Mouse (Mus musculus) myocyte (in vitro differentiated cells): ENCODE measurements at regions not wholly inside any gene's neighbourhood (a gene's known extent, or its start where the extent isn't known, plus 50 kb on each side); places are given as distances from the start of the nearest gene placed in this dataset.
A peak's percentile ranks its signal among the peaks of the same experiment; 100 is the strongest.

Experiments used
- H3K27me3 ChIP-seq: one replicate; pipeline ENCODE4 v1.6.1; 2011; ENCODE audit not compliant: control insufficient read depth, insufficient read depth, insufficient read length
- H3K36me3 ChIP-seq: one replicate; pipeline ENCODE4 v1.6.1; 2011; ENCODE audit not compliant: control insufficient read depth, insufficient read depth
- H3K4me2 ChIP-seq: one replicate; pipeline ENCODE4 v1.6.1; 2011; ENCODE audit warnings: low read depth, control low read depth
- H3K4me3 ChIP-seq: one replicate; pipeline ENCODE4 v1.5.1; 2011; ENCODE audit warnings: mild to moderate bottlenecking, control low read depth, moderate library complexity
- H3K79me2 ChIP-seq: one replicate; pipeline ENCODE4 v1.6.1; 2011; ENCODE audit not compliant: control insufficient read depth, insufficient read depth
- H3ac ChIP-seq: one replicate; pipeline ENCODE4 v1.6.1; 2011; ENCODE audit not compliant: control insufficient read depth, insufficient read length
- CEBPB ChIP-seq: IDR thresholded peaks from 2 replicates; pipeline ENCODE4 v1.6.1; 2011; ENCODE audit warnings: mild to moderate bottlenecking, moderate library complexity; ENCODE audit not compliant: poor library complexity, insufficient read depth, severe bottlenecking
- E2F4 ChIP-seq: IDR thresholded peaks from one replicate; pipeline ENCODE4 v1.6.1; 2011; ENCODE audit warnings: mild to moderate bottlenecking, control low read depth, moderate library complexity; ENCODE audit not compliant: insufficient read depth
- MAX ChIP-seq: IDR thresholded peaks from one replicate; pipeline ENCODE4 v1.6.1; 2011; ENCODE audit warnings: low read depth, mild to moderate bottlenecking, control low read depth
- MYOD1 ChIP-seq, 3 experiments: IDR thresholded peaks; one replicate each; pipeline ENCODE4 v1.6.1; 2011; ENCODE audit warnings: control low read depth in 2 of 3, low read depth in 2 of 3, mild to moderate bottlenecking in 2 of 3, moderate library complexity in 1 of 3; ENCODE audit not compliant: insufficient read length in 2 of 3, control insufficient read depth in 1 of 3
- MYOG ChIP-seq, 3 experiments: IDR thresholded peaks; one replicate each; pipeline ENCODE4 v1.6.1; 2011; ENCODE audit warnings: control low read depth in 2 of 3, low read depth in 2 of 3, mild to moderate bottlenecking in 2 of 3; ENCODE audit not compliant: insufficient read length in 2 of 3, control insufficient read depth in 1 of 3, insufficient read depth in 1 of 3
- POLR2A ChIP-seq: IDR thresholded peaks from one replicate; pipeline ENCODE4 v1.6.1; 2011; ENCODE audit warnings: low read depth, mild to moderate bottlenecking, control low read depth, moderate library complexity; ENCODE audit not compliant: insufficient read length
- POLR2AphosphoS2 ChIP-seq: IDR thresholded peaks from one replicate; pipeline ENCODE4 v1.6.1; 2011; ENCODE audit warnings: low read depth, control low read depth; ENCODE audit not compliant: insufficient read length
- REST ChIP-seq: IDR thresholded peaks from one replicate; pipeline ENCODE4 v1.6.1; 2011; ENCODE audit warnings: mild to moderate bottlenecking, control low read depth, moderate library complexity; ENCODE audit not compliant: insufficient read depth, insufficient read length
- SRF ChIP-seq: IDR thresholded peaks from one replicate; pipeline ENCODE4 v1.6.1; 2011; ENCODE audit warnings: low read depth; ENCODE audit not compliant: control insufficient read depth, insufficient read length
- TCF12 ChIP-seq: IDR thresholded peaks from one replicate; pipeline ENCODE4 v1.6.1; 2011; ENCODE audit warnings: mild to moderate bottlenecking, control low read depth; ENCODE audit not compliant: poor library complexity, insufficient read depth, severe bottlenecking
- TCF3 ChIP-seq: IDR thresholded peaks from one replicate; pipeline ENCODE4 v1.6.1; 2011; ENCODE audit warnings: low read depth, control low read depth; ENCODE audit not compliant: insufficient read length
- USF1 ChIP-seq: IDR thresholded peaks from one replicate; pipeline ENCODE4 v1.6.1; 2011; ENCODE audit warnings: low read depth, mild to moderate bottlenecking, control low read depth, moderate library complexity

DNA sequence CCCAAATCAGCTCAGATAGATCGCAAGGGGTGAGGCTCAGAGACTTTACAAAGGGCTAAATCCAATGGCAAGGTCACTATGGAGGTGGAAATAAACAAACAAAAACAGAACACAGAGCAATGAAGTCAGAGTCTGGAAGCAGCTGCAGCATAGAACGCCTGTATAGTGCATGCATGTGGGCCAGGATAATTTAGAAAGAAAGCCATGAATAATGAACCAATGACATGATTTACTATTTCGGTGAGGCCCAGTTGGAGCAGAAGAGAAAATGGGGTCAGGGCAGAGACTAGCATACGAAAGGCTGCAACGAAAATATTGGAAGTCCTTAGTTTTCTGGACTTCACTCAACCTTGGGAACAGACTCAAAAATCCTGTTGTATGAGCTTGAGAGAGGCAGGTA lies 79.7 kb downstream of the Uqcrfs1 start:
- Histone ChIP-seq H3K27me3 (peaks cover 5% of the 10 kb centered on the region), H3ac (no peak overlapping the region), H3K4me2 (no peak overlapping the region), H3K36me3 (no peaks in the 10 kb centered on the region), H3K4me3 (no peak overlapping the region), H3K79me2 (no peaks in the 10 kb centered on the region)
- no peak for TF ChIP-seq E2F4
- no peak for TF ChIP-seq POLR2AphosphoS2
- TF ChIP-seq USF1, result no peak
- no peak for TF ChIP-seq MYOD1 (IDR thresholded peaks at IDR 0.05; ENCODE audit: control insufficient read depth in 1 of 3, insufficient read length in 2 of 3, low read depth in 2 of 3)
- TF ChIP-seq MAX, result no peak
- TF ChIP-seq POLR2A, result no peak

DNA sequence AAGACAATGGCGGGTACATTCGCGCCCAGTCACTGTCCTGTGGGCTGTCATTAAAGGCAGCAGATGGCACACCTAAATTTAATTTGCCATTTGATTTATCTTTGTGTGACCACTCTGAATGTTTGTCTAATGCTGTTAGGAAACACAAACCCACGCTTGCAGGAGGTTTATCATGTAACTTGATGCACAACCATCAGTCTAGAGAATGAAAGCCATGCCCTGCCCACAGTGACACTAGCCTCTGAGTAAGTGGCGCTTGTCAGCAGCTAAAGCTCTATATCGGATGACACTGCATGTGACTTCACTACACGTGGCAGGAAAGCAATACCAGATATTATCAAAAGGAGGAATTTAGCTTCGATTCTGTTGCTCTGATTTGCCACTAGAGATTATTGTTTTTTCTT lies 89.9 kb downstream of the Uqcrfs1 start:
- TF ChIP-seq MYOG (IDR thresholded peaks at IDR 0.05; ENCODE audit: control insufficient read depth in 1 of 3, insufficient read depth in 1 of 3, insufficient read length in 2 of 3, low read depth in 2 of 3) (no peak), TCF3 (no peak), USF1 (peak; percentile 20)
- H3K27me3 ChIP-seq, result no peaks in the 10 kb centered on the region

DNA sequence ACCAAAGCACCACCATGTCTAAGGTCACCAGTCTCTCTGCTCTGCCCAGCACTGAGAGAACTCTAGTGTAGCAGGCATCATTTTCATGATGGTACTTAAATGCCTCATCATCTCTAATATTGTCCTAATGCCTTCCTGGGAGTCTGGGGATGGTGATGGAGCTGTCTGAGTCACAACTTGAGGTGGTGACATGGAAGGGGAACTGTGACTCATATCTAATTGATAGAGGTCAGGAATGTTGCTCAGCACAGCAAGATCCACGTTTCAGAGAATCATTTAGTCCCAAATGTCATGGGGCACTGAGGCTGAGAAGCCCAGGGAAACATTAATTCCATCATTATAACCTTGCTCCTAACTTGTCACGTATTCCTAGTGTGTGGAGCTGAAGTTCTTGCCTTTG lies 93.0 kb downstream of the Uqcrfs1 start:
- TF ChIP-seq CEBPB (no peak), POLR2A (no peak), TCF3 (no peak), MYOG (IDR thresholded peaks at IDR 0.05; ENCODE audit: control insufficient read depth in 1 of 3, insufficient read depth in 1 of 3, insufficient read length in 2 of 3, low read depth in 2 of 3) (no peak), MAX (no peak), POLR2AphosphoS2 (no peak), USF1 (no peak), MYOD1 (IDR thresholded peaks at IDR 0.05; ENCODE audit: control insufficient read depth in 1 of 3, insufficient read length in 2 of 3, low read depth in 2 of 3) (no peak), SRF (no peak), E2F4 (no peak)
- Histone ChIP-seq H3ac (no peak overlapping the region), H3K4me3 (no peak overlapping the region), H3K79me2 (no peaks in the 10 kb centered on the region), H3K36me3 (no peaks in the 10 kb centered on the region), H3K27me3 (no peaks in the 10 kb centered on the region), H3K4me2 (no peak overlapping the region)

More for the DNA sequence above, 89.9 kb downstream of the Uqcrfs1 start:
- peak overlapping the region; percentile 42 for H3K4me2 ChIP-seq
- no peaks in the 10 kb centered on the region for H3K36me3 ChIP-seq
- no peaks in the 10 kb centered on the region for H3K79me2 ChIP-seq
- H3ac ChIP-seq, result no peak overlapping the region
- no peak overlapping the region for H3K4me3 ChIP-seq

DNA sequence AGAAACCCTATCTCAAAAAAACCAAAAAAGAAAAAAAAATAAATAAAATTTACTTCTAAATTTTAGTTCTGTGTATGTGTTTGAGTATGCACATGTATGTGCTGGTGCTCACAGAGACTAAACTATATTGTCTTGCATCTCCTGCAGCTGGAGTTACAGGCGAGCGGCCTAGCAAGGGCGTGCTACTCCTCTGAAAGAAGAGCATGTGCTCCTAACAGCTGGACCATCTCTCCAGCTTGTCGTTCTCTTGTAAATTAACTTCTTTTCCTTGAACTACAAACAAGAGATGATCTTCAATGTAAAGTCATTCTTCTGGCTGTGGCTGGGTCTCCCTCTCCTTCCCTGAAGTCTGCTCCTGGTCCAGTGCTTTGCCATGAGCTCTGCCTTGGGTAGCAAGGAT lies 96.3 kb downstream of the Uqcrfs1 start:
- no peak for TF ChIP-seq CEBPB
- no peak for TF ChIP-seq SRF
- no peak for TF ChIP-seq E2F4
- TF ChIP-seq USF1, result no peak
- no peak for TF ChIP-seq TCF3
- no peak for TF ChIP-seq MYOD1 (IDR thresholded peaks at IDR 0.05; ENCODE audit: control insufficient read depth in 1 of 3, insufficient read length in 2 of 3, low read depth in 2 of 3)
- no peak for TF ChIP-seq POLR2AphosphoS2
- no peak for TF ChIP-seq TCF12
- no peak for TF ChIP-seq MAX
- TF ChIP-seq POLR2A, result no peak
- no peak for TF ChIP-seq REST
- TF ChIP-seq MYOG (IDR thresholded peaks at IDR 0.05; ENCODE audit: control insufficient read depth in 1 of 3, insufficient read depth in 1 of 3, insufficient read length in 2 of 3, low read depth in 2 of 3), result no peak
- no peak overlapping the region for H3ac ChIP-seq

More for the DNA sequence above, 96.3 kb downstream of the Uqcrfs1 start:
- H3K27me3 ChIP-seq, result no peaks in the 10 kb centered on the region
- no peak overlapping the region for H3K4me2 ChIP-seq
- H3K79me2 ChIP-seq, result no peaks in the 10 kb centered on the region
- no peak overlapping the region for H3K4me3 ChIP-seq
- no peaks in the 10 kb centered on the region for H3K36me3 ChIP-seq
